Mouse (Mus musculus) CD4-positive, CD25-positive, alpha-beta regulatory T cell, adult 2 months (primary cell): ENCODE data around the gene Kdr.

Experiments used
- DNase-seq: peaks from one replicate; pipeline ENCODE4 v3.0.0-alpha.2; 2012; ENCODE audit warnings: low read depth, low spot score

Kdr gene

DNA sequence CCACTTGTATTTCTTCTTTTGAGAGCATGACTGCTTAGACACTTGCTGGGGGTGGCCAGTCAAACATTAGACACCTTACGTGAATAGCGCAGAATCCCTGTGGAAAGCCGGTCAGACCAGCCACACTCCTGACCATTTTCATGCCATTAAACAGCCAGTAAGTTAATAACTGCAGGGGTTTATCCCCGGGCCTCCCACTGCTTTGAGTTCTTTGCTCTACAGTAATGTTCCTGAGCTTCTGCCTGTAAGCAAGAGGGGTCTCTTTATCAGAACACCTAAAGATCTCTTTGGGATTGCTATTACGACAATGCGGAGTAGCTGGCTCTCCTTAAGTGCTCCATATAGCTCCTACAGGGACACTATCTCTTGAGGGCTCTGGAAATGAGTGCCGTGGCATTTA lies 58.7 kb downstream of the Kdr start:
- no peak for DNase-seq

DNA sequence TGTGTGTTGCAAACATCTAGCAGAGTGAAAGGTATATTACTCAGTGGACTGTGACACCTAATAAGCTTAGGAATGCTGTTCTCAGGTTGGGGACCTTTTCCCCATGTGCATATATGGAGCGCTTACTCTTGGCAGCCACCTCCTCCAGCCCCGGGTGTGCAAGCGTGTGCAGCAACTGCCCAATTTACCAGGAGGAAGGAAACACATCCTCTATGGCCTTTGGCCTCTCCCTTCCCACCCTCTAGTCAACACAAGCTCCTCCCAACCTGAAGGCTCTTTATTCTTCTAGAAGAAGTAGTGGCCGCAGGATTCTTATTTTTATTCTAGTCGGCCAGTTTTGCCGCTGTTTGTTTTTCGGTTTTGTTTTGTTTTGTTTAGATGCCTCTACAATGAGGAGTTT lies 60.1 kb downstream of the Kdr start:
- no peak for DNase-seq

DNA sequence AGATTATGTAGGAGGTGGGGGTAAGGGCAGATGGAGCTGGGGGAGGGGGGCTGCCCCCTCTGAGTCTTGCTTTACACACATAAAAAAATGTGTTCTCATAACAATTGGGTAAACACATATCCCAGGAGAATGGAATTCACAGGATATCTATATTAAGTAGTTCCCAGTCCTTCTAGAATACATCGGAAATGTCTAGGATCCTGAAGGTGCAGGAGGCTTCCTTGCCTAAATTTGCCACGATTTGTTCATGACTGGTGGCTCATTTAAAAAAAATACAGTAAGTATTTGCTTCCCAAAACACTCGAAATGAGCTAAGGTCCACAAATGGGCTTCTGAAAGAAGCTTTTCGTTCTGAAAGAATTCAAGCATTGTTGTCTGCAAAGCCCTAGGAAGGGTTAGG lies 61.0 kb downstream of the Kdr start:
- DNase-seq = no peak

DNA sequence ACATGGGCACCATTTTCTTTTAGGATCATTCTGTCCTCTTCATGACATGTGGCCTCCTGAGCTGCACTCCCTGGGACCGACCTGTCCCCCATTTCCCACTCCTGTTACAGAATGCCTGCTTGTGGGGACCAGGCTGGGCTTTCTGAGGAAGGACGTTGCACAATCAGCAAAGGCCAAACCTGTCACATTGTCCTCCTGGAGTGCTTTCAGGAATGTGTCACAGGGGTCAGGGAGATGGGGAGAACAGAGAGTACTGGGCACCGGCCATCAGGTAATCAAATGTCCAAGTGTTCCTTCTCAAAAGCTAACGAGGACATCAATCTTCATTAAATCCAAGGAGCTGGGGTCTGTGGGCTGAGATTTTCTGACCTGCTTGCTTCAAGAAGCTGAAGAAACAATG lies 72.2 kb downstream of the Kdr start:
- no peak for DNase-seq

DNA sequence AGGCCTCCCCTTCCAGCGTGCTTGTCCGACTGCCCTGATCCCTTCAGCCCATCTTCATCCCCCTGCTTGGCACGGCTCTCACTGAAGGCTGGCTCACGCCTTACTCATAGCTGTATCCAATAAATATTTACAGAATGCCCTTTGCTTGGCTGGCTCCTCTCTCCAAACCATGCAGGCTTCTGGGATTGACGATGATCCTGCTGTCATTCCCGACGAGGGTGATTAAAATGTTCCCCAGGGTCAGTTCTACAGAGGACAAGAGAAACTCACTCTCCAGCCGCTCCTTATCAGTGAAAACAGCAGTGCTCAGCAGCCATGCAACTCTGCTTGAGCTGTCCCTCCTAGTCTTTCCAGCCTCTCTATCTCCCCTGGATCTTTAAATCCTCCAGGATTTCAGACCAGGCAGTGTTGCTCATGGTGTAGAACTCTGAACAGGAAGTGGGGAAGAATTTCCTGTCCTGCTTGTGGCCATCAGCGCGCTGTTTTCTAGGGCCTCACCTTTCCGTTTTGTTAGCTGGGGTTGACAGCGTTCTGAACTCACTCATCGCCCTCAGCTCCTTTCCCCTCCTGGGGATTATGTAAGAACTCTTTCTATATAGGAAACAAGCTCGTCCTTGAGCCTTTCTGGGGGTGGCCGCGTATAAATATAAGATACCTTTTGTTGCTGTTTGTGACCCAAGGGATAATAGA lies 77.9 kb downstream of the Kdr start:
- DNase-seq = no peak

DNA sequence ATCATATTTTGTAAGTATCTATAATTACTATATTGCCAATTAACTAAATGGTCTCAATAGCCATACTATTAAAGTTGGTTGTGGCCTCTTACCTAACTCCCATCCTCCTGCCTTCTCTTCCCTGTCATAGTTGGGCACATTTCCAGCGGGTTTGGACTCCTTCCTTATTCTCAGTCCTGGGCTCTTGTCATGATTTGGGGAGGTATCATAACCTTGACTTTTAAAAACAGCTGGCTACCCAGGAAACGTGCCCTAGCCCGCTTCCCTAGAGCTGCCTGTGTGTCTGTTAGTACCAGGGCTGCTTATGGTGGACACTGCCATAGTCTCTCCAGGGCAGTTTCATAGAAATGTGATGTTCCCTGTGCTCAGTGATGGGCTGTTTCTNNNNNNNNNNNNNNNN lies 82.9 kb downstream of the Kdr start:
- no peak for DNase-seq

DNA sequence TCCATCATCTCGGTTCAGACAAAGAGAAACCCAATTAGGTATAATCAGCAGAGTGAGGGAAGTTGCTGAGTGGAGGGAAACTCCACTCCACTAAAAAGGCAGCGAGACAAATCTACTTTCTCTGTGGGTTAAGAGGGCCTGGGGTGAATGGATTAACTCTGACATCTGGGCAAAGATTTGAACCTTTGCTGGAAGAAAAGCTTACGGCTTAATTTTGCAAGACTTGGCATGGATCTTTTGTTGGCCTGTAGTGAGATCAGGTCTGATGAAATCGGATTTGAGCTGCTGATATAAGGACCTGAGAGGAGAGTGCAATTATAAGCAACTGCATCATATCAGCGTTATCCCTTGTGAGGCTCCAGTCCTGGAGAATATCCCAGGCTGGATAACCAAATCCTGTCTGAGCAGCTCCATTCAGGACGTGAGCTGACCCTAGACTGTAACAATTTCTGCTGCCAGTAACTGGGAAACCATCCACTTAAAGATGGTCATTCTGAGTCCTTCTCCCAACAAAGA lies 85.2 kb downstream of the Kdr start:
- no peak for DNase-seq
